Mouse (Mus musculus) CD8-positive naive resting alpha-beta T cell, adult 2 months (primary cell): ENCODE results near the gene Astl.

Experiments
- DNase-seq, 2 experiments: peaks; one replicate each; pipeline ENCODE4 v3.0.0; 2022; ENCODE audit warnings: low read depth in 2 of 2, low spot score in 2 of 2

Astl gene

DNA sequence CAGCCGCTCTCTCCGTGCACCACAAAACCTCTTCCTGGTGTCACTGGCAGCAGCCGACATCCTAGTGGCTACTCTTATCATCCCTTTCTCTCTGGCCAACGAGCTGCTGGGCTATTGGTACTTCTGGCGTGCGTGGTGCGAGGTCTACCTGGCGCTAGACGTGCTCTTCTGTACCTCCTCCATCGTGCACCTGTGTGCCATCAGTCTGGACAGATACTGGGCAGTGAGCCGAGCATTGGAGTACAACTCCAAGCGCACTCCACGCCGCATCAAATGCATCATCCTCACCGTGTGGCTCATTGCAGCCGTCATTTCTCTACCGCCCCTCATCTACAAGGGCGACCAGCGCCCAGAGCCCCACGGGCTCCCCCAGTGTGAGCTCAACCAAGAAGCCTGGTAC lies 25.3 kb downstream of the Astl start:
- DNase-seq, result no peak

DNA sequence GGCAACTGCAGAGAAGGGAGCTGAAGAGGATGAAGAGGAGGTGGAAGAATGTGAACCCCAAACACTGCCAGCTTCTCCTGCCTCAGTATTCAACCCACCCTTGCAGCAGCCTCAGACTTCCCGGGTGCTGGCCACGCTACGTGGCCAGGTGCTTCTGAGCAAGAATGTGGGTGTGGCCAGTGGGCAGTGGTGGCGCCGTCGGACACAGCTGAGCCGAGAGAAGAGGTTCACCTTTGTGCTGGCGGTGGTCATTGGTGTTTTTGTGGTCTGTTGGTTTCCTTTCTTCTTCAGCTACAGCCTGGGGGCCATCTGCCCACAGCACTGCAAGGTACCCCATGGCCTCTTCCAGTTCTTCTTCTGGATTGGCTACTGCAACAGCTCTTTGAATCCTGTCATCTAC lies 26.0 kb downstream of the Astl start:
- DNase-seq, result no peak

DNA sequence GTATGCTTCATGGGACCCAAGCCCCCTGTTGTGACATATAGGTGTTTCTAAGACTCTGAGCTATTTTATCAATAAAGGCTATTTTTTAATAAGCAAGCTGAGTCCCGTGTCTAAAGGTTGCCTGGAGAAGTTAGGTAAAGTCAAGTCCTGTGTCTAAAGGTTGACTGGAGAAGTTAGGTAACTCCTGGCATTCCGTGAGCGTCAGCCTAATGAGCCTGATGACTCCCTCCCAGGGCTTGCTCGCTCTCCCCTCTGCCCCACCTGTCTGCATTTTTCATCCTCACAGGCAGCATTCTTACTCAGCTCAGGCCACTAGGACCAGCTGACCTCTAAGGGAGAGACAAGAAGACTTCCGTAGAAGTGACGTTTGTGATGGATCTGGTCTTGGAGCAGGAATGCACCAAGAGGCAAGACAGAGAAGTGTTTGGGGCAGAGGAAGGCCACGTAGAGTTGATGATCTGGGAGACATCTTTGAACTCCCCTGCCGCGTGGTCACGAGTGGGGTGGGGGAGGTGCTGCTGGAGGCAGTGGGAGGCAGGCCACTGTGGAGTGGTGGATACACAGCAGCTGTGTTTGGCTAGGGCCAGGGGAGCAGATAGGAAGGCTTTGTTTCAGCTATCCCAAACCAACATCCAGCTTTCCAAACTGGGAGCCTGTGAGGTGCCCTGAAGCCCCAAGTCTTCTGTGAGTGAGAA lies 28.8 kb downstream of the Astl start:
- DNase-seq, result no peak

DNA sequence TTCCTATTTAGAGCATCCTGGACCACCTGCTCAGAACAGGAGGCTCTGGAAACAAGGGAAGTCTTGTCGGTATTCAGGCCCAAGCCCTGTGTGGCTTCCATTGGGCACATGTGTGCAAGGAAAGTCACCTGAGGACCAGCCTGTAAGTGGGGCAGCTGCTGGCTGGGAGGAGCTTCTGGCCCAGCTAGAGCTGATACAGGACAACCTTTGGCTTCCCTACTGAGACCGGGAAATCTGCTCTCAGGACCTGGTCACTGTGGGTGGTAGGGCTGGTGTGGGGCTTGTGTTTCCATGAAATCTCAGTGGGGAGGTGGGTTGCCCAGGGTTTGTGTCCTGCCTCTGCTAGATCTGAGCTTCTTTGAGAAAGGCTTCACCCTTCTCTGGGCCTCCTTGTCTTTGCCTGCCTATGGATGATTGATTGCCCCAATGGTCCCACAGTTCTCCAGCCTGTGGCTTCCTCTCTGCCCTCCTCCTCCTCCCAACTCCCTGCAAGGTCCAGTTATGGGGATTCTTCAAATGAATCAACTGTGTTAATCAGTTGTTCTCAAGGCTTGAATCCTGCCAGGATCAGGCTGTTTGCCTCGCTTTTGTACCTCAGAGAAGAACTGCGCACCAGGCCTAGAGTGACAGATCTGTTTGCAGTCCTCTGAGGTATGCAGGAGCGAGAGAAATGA lies 31.4 kb downstream of the Astl start:
- DNase-seq, result no peak

GRCm38 (mm10) chr2:127370561-127371483 lies 32.4 kb downstream of the Astl start:
- no peak for DNase-seq

GRCm38 (mm10) chr2:127371484-127371861 lies 33.0 kb downstream of the Astl start:
- DNase-seq, result no peak

- DNase-seq, result no peak
Observed at GRCm38 (mm10) chr2:127372082-127372481, 33.6 kb downstream of the Astl start.

- no peak for DNase-seq
Observed at GRCm38 (mm10) chr2:127374131-127374530, 35.7 kb downstream of the Astl start.

GRCm38 (mm10) chr2:127375087-127375486 lies 36.6 kb downstream of the Astl start:
- no peak for DNase-seq

GRCm38 (mm10) chr2:127375759-127376341 lies 37.4 kb downstream of the Astl start:
- no peak for DNase-seq

DNA sequence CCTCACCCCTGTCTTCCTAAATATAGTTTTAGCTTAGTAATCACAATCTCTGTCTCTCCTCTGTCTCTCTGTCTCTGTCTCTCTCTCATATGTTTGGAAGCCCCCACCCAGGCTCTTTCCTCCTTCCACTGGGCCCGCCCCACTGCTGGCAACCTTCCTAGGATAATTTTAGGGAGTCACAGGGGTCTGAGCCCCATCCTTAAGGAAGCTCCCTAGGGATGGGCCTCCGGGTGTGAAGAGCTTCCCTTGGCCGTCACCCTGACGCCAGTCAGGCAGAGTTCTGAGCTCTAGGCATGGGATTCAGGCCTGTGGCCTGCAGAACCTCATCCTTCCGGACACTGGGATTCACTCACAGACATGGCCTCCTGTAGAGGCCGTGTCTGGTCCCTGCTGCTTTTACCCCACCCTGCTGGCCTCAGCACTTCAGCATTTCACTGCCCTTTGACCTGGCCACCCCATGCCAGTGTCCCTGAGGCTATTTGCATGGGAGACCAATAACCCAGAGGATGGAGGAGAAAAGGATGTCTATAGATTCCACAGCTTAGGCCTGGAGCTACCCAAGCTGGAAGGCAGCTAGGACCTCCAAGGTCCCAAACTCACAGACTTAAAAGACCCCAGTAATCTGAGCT lies 38.1 kb downstream of the Astl start:
- no peak for DNase-seq

- DNase-seq, result no peak
Observed at GRCm38 (mm10) chr2:127377942-127378610, 39.6 kb downstream of the Astl start.

GRCm38 (mm10) chr2:127378611-127378990 lies 40.2 kb downstream of the Astl start:
- no peak for DNase-seq

DNA sequence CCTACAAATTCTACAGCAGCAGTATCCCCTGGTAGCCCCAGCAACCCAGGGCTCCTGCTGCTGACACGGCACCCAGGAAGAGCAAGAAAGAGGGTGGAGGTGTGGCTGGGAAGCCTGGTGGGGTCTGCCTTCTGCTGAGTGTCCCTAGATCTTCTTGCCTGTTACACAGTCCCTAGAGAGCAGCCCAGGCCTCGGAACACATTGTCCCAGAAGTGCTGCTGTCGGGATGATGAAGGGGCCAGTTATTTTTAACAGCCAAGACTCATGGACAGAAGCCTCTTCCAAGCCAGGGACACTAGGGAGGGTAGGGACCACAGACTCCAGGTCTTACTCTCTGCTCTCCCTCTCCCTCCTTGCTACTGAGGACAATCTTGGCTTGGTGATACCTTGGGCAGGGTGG lies 40.8 kb downstream of the Astl start:
- no peak for DNase-seq

- no peak for DNase-seq
Observed at GRCm38 (mm10) chr2:127383881-127384280, 45.4 kb downstream of the Astl start.

GRCm38 (mm10) chr2:127387521-127387920 lies 49.1 kb downstream of the Astl start:
- DNase-seq, result no peak

DNA sequence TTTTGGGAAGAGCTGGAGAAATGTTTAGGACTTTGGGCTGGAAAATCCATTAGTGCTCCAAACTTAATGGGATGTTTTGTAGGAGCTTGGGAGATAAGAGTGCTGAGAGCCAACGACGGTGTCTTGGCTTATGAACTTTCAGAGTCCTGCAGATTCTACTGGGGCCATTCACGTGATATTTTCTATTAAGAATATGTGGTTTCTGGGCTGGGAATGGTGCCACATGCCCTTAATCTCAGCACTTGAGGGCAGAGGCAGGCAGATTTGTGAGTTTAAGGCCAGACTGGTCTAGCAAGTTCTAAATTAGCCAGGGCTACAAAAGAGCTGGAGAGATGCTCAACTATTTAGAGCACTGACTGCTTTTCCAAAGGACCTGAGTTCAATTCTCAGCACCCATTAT lies 51.9 kb downstream of the Astl start:
- no peak for DNase-seq

DNA sequence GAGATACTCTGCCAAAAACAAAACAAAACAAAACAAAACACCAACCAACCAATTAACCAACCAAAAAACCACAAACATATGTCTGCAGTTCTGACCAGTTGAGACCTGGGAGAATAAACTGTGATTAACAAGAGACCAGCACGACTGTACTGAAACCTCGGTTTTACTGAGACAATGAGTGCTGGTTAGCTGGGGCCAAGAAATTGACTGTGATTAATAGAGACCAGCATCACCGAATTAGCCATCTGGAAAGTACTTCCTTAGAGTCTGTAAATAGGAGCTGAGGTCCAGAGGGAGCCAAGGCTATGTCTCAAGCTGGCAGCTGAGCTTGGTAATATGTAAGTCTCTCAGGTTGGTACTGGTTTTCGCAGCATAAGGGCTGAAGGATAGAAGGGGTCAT lies 52.4 kb downstream of the Astl start:
- no peak for DNase-seq

- DNase-seq, result no peak
Observed at GRCm38 (mm10) chr2:127391323-127391722, 52.9 kb downstream of the Astl start.

DNA sequence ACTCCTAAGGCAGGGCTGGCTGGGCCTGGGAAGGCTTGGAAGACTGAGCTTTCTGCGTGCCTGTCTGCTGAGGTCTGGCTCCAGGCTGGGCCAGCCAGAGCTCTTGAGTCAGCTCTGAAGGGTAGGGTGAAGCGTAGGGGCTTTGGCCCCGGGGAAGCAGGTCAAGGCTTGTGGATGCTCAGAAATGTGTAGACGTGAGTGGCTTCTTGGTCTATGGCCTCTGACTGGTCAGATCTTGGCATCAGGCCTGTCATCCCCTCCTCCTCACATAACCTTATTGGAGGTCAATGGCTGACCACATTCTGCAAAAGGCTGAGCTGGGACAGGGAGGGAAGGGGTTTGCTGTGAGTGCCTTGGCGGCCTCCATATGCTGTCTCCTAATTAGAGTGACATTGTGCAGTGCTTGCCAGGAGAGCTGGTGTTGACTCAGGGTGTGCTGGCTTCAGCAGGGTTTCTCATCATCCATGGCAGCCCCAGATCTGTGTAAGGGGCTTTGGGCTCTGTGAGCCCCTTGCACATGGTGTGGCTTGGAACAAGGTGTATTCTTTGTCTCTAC lies 56.2 kb downstream of the Astl start:
- no peak for DNase-seq
